Mouse (Mus musculus) heart, embryonic 11.5 days (tissue): ENCODE data around the gene Emx2. TPM values are rescaled to one million over a fixed set of nuclear protein-coding genes. Genes with fewer than 3 reads are reported as not detected.

Experiments
- ATAC-seq: fragments of 200-750 bp; cut with Nextera tagmentation; replicated peaks from 2 replicates; pipeline ENCODE4 v1.8.0; 2017; ENCODE audit warnings: moderate library complexity; ENCODE audit not compliant: insufficient number of reproducible peaks, low FRiP score, low TSS enrichment
- H3K27ac ChIP-seq: fragments of 300-500 bp; sonication (generic); 2 replicates; pipeline ENCODE4 v1.5.1; 2014; ENCODE audit warnings: mild to moderate bottlenecking, low read depth, low read length
- H3K27me3 ChIP-seq: fragments of 300-500 bp; sonication (generic); 2 replicates; pipeline ENCODE4 v1.6.1; 2014; ENCODE audit warnings: mild to moderate bottlenecking, low read length, mixed read lengths; ENCODE audit not compliant: control insufficient read depth, insufficient read depth
- H3K36me3 ChIP-seq: fragments of 300-500 bp; sonication (generic); 2 replicates; pipeline ENCODE4 v1.6.1; 2014; ENCODE audit warnings: mild to moderate bottlenecking, low read length, moderate library complexity, mixed read lengths; ENCODE audit not compliant: control insufficient read depth, insufficient read depth
- H3K4me1 ChIP-seq: fragments of 300-500 bp; sonication (generic); 2 replicates; pipeline ENCODE4 v1.6.1; 2014; ENCODE audit warnings: low read length; ENCODE audit not compliant: control insufficient read depth, insufficient read depth
- H3K4me2 ChIP-seq: fragments of 300-500 bp; sonication (generic); 2 replicates; pipeline ENCODE4 v1.6.1; 2014; ENCODE audit warnings: mild to moderate bottlenecking, moderate library complexity
- H3K4me3 ChIP-seq: fragments of 300-500 bp; sonication (generic); 2 replicates; pipeline ENCODE4 v1.5.1; 2014; ENCODE audit warnings: low read depth, low read length
- H3K9ac ChIP-seq: fragments of 300-500 bp; sonication (generic); 2 replicates; pipeline ENCODE4 v1.6.1; 2014; ENCODE audit warnings: mild to moderate bottlenecking, low read depth, low read length, moderate library complexity
- H3K9me3 ChIP-seq: fragments of 300-500 bp; sonication (generic); replicated peaks from 2 replicates; pipeline ENCODE4 v1.6.1; 2016; ENCODE audit warnings: low read length; ENCODE audit not compliant: control insufficient read depth
- WGBS: fragments of 180-500 bp; shearing (Covaris S2); extraction: QIAGEN DNeasy Blood & Tissue Kit; methylation state at CpG from one replicate; pipeline ENCODE4 v1.1.7; 2014; ENCODE audit not compliant: insufficient replicate concordance; 5-methylcytosine and 5-hydroxymethylcytosine counted together
- polyA plus RNA-seq: library from polyadenylated mRNA; unstranded; fragments of >200 nt; fragmentation: Nextera tagmentation; extraction: Ambion mirVana; gene quantifications from 2 replicates; pipeline ENCODE4 v1.2.1, GENCODE M21; 2014

Gene Emx2
- polyA plus RNA-seq, 1 experiment from 2014 or later, result 0.19 TPM

DNA sequence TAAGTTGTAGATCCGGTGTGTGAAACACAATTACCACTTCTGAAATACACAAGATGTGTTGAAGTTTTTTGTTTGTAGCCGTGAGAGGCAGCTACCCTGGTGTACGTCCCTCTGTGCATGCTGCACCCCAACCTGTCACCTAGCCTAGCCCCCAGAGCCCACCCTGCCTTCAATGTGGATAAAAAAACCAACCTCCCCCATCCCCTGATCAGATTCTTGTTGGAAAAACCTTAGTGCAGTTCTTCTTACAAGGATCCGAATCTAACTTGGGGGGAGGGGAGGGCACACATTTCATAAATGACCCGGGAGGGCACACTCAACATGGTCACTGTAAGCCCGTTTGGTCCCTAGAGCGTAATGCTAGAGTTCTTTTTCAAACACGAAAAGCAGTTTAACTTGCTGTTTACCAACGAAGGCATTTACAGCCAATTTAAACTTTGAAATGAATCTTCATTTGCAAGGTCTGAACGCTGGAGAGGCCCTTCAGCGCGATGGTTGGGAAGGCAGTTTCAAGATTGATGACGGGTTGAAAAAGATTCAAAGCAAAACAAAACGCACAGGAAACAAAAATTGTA lies 7.5 kb upstream of the Emx2 start:
- Histone ChIP-seq H3K4me3 (peak overlapping the region; percentile 26; the same call in 1 of the 2 replicates), H3K36me3 (no peaks in the 10 kb centered on the region), H3K4me1 (0 out of 2 replicates have a peak, but pooled peaks cover 3% of the 10 kb centered on the region), H3K27me3 (peaks cover 83% of the 10 kb centered on the region), H3K9ac (no peak overlapping the region), H3K9me3 (no peaks in the 10 kb centered on the region), H3K4me2 (peak overlapping the region; percentile 11; the same call in 1 of the 2 replicates), H3K27ac (no peak overlapping the region)
- no peak for ATAC-seq
- WGBS, result 6% methylated on average over 14 of the region's 14 CpGs

DNA sequence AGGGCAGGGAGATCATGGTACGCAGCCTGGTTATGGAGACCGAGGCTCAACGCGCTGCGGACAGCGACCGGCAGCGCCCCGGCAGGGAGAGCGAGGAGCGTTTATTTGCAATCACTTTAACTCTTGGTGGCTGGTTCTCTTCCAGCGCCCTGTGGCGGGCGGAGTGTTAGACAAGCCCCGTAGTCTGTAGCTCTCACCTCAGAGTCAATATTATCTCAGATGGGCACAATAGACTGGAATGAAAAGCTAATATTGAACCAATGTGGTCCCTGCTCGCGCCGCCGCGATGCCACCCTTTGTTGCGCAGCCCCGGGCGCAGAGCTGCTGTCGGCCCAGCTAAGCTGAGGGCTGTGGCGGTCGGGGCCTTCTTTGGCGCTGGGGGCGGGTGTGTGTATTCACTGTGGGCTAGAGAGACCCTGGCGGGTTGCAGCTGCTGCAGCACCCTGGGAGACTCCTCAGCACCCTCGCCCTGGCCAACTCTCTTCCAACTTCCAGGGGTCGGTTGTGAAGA lies 6.7 kb upstream of the Emx2 start:
- under 1% methylated on average over 31 of the region's 31 CpGs for WGBS
- H3K4me1 ChIP-seq, result 0 out of 2 replicates have a peak, but pooled peaks cover 3% of the 10 kb centered on the region
- ATAC-seq, result no peak
- no peak overlapping the region for H3K27ac ChIP-seq
- H3K27me3 ChIP-seq, result peaks cover 91% of the 10 kb centered on the region
- no peaks in the 10 kb centered on the region for H3K9me3 ChIP-seq
- H3K9ac ChIP-seq, result no peak overlapping the region
- H3K4me3 ChIP-seq, result peak overlapping the region; percentile 26
- H3K36me3 ChIP-seq, result no peaks in the 10 kb centered on the region
- peak overlapping the region; percentile 51 for H3K4me2 ChIP-seq

GRCm38 (mm10) chr19:59452321-59452720 lies 5.9 kb upstream of the Emx2 start:
- 3% methylated on average over 4 of the region's 4 CpGs for WGBS

DNA sequence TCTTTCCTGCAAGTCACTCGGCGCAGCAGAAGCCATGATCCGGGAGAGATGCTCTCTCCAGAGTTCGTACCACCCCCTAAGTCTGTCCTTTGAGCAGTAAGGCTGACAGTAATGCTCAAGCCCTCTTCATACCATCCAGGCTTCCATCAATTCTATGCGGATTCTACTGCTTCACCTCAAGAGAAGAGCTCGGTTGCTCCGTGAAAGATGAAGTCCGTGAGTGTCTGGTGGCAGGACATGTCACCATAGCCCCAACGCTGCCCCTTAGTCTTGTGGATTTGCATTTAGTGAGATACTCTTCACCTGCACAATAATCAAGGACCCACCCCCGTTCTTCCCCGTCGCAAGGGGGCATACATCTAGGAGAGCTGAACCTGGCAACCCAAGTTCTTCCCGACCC lies 4.6 kb upstream of the Emx2 start:
- WGBS, result 12% methylated on average over 13 of the region's 13 CpGs
- no peaks in the 10 kb centered on the region for H3K9me3 ChIP-seq
- H3K27ac ChIP-seq, result no peak overlapping the region
- H3K9ac ChIP-seq, result no peak overlapping the region
- H3K4me2 ChIP-seq, result no peak overlapping the region
- 0 out of 2 replicates have a peak, but pooled peaks cover 7% of the 10 kb centered on the region for H3K4me1 ChIP-seq
- H3K4me3 ChIP-seq, result no peak overlapping the region
- peaks cover 97% of the 10 kb centered on the region for H3K27me3 ChIP-seq
- ATAC-seq, result no peak
- H3K36me3 ChIP-seq, result no peaks in the 10 kb centered on the region

More at GRCm38 (mm10) chr19:59452321-59452720, 5.9 kb upstream of the Emx2 start:
- no peak overlapping the region for H3K4me3 ChIP-seq
- no peak overlapping the region for H3K4me2 ChIP-seq
- no peak for ATAC-seq
- no peaks in the 10 kb centered on the region for H3K36me3 ChIP-seq
- no peak overlapping the region for H3K9ac ChIP-seq
- H3K27ac ChIP-seq, result no peak overlapping the region
- 0 out of 2 replicates have a peak, but pooled peaks cover 3% of the 10 kb centered on the region for H3K4me1 ChIP-seq
- peaks cover 92% of the 10 kb centered on the region for H3K27me3 ChIP-seq
- H3K9me3 ChIP-seq, result no peaks in the 10 kb centered on the region

- Histone ChIP-seq H3K4me1 (peaks cover 8% of the 10 kb centered on the region; the same call in 1 of the 2 replicates), H3K9me3 (no peaks in the 10 kb centered on the region), H3K9ac (no peak overlapping the region), H3K27me3 (peaks cover 97% of the 10 kb centered on the region), H3K4me2 (no peak overlapping the region), H3K4me3 (no peak overlapping the region), H3K36me3 (no peaks in the 10 kb centered on the region), H3K27ac (no peak overlapping the region)
- ATAC-seq, result no peak
- WGBS, result under 1% methylated on average over 18 of the region's 18 CpGs
Observed at GRCm38 (mm10) chr19:59454196-59454595, 4.0 kb upstream of the Emx2 start.

- H3K4me2 ChIP-seq, result no peak overlapping the region
- peaks cover 11% of the 10 kb centered on the region; the same call in 1 of the 2 replicates for H3K4me1 ChIP-seq
- no peak overlapping the region for H3K4me3 ChIP-seq
- no peak overlapping the region for H3K9ac ChIP-seq
- no peaks in the 10 kb centered on the region for H3K36me3 ChIP-seq
- H3K27ac ChIP-seq, result no peak overlapping the region
- WGBS, result 3% methylated on average over 7 of the region's 7 CpGs
- peaks cover 97% of the 10 kb centered on the region for H3K27me3 ChIP-seq
- no peaks in the 10 kb centered on the region for H3K9me3 ChIP-seq
- ATAC-seq, result no peak
Observed at GRCm38 (mm10) chr19:59455671-59456070, 2.5 kb upstream of the Emx2 start.

GRCm38 (mm10) chr19:59457011-59457945 lies 894 bp upstream of the Emx2 start:
- Histone ChIP-seq H3K27me3 (peaks cover 97% of the 10 kb centered on the region), H3K36me3 (no peaks in the 10 kb centered on the region), H3K9ac (no peak overlapping the region), H3K4me2 (peak overlapping the region; percentile 59), H3K4me1 (peaks cover 8% of the 10 kb centered on the region; the same call in 1 of the 2 replicates), H3K27ac (no peak overlapping the region), H3K4me3 (peak overlapping the region; percentile 38), H3K9me3 (no peaks in the 10 kb centered on the region)
- WGBS, result 3% methylated on average over 23 of the region's 23 CpGs
- no peak for ATAC-seq

DNA sequence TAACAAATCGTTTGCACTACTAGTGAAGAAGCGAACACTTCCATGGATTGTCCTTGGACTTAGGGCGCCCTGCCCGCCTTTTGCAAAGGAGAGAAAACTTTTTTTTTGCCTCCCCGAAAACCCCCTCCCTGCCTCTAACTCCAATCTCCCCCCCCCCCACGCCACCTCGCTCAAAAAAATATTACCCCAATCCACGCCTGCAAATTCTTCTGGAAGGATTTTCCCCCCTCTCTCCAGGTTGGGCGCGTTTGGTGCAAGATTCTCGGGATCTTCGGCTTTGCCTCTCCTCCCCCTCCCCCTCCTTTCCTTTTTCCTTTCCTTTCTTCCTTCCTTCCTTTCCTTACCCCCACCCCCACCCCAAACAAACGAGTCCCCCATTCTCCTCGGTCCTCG lies 567 bp downstream of the Emx2 start:
- H3K4me1 ChIP-seq, result peaks cover 8% of the 10 kb centered on the region; the same call in 1 of the 2 replicates
- H3K27ac ChIP-seq, result no peak overlapping the region
- H3K4me3 ChIP-seq, result peak overlapping the region; percentile 38
- H3K36me3 ChIP-seq, result no peaks in the 10 kb centered on the region
- H3K9ac ChIP-seq, result no peak overlapping the region
- H3K4me2 ChIP-seq, result peak overlapping the region; percentile 59
- no peaks in the 10 kb centered on the region for H3K9me3 ChIP-seq
- no peak for ATAC-seq
- under 1% methylated on average over 15 of the region's 15 CpGs for WGBS
- H3K27me3 ChIP-seq, result peaks cover 97% of the 10 kb centered on the region
